Mouse (Mus musculus): ENCODE measurements around the gene Mcoln1. TPM values are rescaled to one million over a fixed set of nuclear protein-coding genes. Genes with fewer than 3 reads are reported as not detected.

Gene Mcoln1
- 50.8 and 53.3 TPM in 2 replicates for polyA plus RNA-seq (2015; fragmentation: Nextera tagmentation; extraction: Ambion mirVana)

- Histone ChIP-seq H3K4me1 (peaks cover 19% of the 10 kb centered on the region), H3K4me2 (peak within 1 kb of the TSS; percentile 72), H3K27me3 (no peaks in the 10 kb centered on the region), H3K9me3 (no peaks in the 10 kb centered on the region), H3K9ac (peak within 1 kb of the TSS; percentile 89), H3K4me3 (peak within 1 kb of the TSS; percentile 88), H3K27ac (peak within 1 kb of the TSS; percentile 95), H3K36me3 (peaks cover 29% of the 10 kb centered on the region)
- ATAC-seq (ENCODE audit: insufficient number of reproducible peaks, low FRiP score, low TSS enrichment, low read depth) = peak; percentile 86
- WGBS = under 1% methylated on average over 67 of the region's 70 CpGs
Observed at GRCm38 (mm10) chr8:3500235-3501090, at the start of gene Mcoln1. Gene Mcoln1 (plus strand): TSS chr8:3500457.

GRCm38 (mm10) chr8:3450670-3451069 is 49.6 kb upstream of the Mcoln1 start:
- H3K9ac ChIP-seq = no peak overlapping the region
- WGBS = 32% methylated on average over 5 of the region's 5 CpGs
- no peak overlapping the region for H3K4me2 ChIP-seq
- no peaks in the 10 kb centered on the region for H3K27me3 ChIP-seq
- no peak overlapping the region for H3K27ac ChIP-seq
- no peak overlapping the region for H3K4me3 ChIP-seq
- H3K9me3 ChIP-seq = no peaks in the 10 kb centered on the region
- no peak for ATAC-seq (ENCODE audit: insufficient number of reproducible peaks, low FRiP score, low TSS enrichment, low read depth)
- H3K36me3 ChIP-seq = peaks cover 92% of the 10 kb centered on the region
- H3K4me1 ChIP-seq = no peaks in the 10 kb centered on the region

GRCm38 (mm10) chr8:3451992-3452391 is 48.3 kb upstream of the Mcoln1 start:
- H3K4me3 ChIP-seq = no peak overlapping the region
- no peak overlapping the region for H3K9ac ChIP-seq
- no peaks in the 10 kb centered on the region for H3K4me1 ChIP-seq
- peaks cover 94% of the 10 kb centered on the region for H3K36me3 ChIP-seq
- H3K27ac ChIP-seq = no peak overlapping the region
- H3K9me3 ChIP-seq = no peaks in the 10 kb centered on the region
- ATAC-seq (ENCODE audit: insufficient number of reproducible peaks, low FRiP score, low TSS enrichment, low read depth) = no peak
- 96% methylated on average over 25 of the region's 25 CpGs for whole genome bisulfite sequencing
- no peaks in the 10 kb centered on the region for H3K27me3 ChIP-seq
- no peak overlapping the region for H3K4me2 ChIP-seq

GRCm38 (mm10) chr8:3463248-3463647 is 37.0 kb upstream of the Mcoln1 start:
- H3K4me3 ChIP-seq = no peak overlapping the region
- no peak for ATAC-seq (ENCODE audit: insufficient number of reproducible peaks, low FRiP score, low TSS enrichment, low read depth)

GRCm38 (mm10) chr8:3464309-3464708 is 35.9 kb upstream of the Mcoln1 start:
- H3K27ac ChIP-seq = 0 out of 2 replicates have a peak overlapping the region, but pooled peaks have one; percentile 11
- 0 out of 2 replicates have a peak, but pooled peaks cover 8% of the 10 kb centered on the region for H3K36me3 ChIP-seq
- H3K9ac ChIP-seq = no peak overlapping the region
- H3K9me3 ChIP-seq = no peaks in the 10 kb centered on the region
- 50% methylated on average over 5 of the region's 5 CpGs for WGBS
- no peak overlapping the region for H3K4me2 ChIP-seq
- no peaks in the 10 kb centered on the region for H3K27me3 ChIP-seq
- no peak overlapping the region for H3K4me3 ChIP-seq
- no peak for ATAC-seq (ENCODE audit: insufficient number of reproducible peaks, low FRiP score, low TSS enrichment, low read depth)
- peaks cover 8% of the 10 kb centered on the region; the same call in 1 of the 2 replicates for H3K4me1 ChIP-seq

More at GRCm38 (mm10) chr8:3463248-3463647, 37.0 kb upstream of the Mcoln1 start:
- Histone ChIP-seq H3K27me3 (no peaks in the 10 kb centered on the region), H3K36me3 (peaks cover 17% of the 10 kb centered on the region; the same call in 1 of the 2 replicates), H3K27ac (no peak overlapping the region), H3K9ac (no peak overlapping the region), H3K4me1 (peaks cover 8% of the 10 kb centered on the region; the same call in 1 of the 2 replicates), H3K4me2 (no peak overlapping the region), H3K9me3 (no peaks in the 10 kb centered on the region)
- 85% methylated on average over 2 of the region's 2 CpGs for WGBS

GRCm38 (mm10) chr8:3467006-3467885 is 33.0 kb upstream of the Mcoln1 start, which contains the start of gene Pex11g:
Gene Pex11g (minus strand): TSS chr8:3467680.
- peak; percentile 85 for ATAC-seq (ENCODE audit: insufficient number of reproducible peaks, low FRiP score, low TSS enrichment, low read depth)
- Histone ChIP-seq H3K9ac (peak within 1 kb of the TSS; percentile 45), H3K4me2 (peak within 1 kb of the TSS; percentile 75), H3K4me3 (peak within 1 kb of the TSS; percentile 56), H3K27me3 (no peaks in the 10 kb centered on the region), H3K36me3 (no peaks in the 10 kb centered on the region), H3K4me1 (peaks cover 8% of the 10 kb centered on the region; the same call in 1 of the 2 replicates), H3K9me3 (no peaks in the 10 kb centered on the region), H3K27ac (peak within 1 kb of the TSS; percentile 82)
- 6% methylated on average over 32 of the region's 32 CpGs for WGBS

GRCm38 (mm10) chr8:3467886-3468545 is 32.2 kb upstream of the Mcoln1 start:
- Histone ChIP-seq H3K4me1 (peaks cover 8% of the 10 kb centered on the region; the same call in 1 of the 2 replicates), H3K9ac (peak overlapping the region; percentile 45; the same call in 1 of the 2 replicates), H3K9me3 (no peaks in the 10 kb centered on the region), H3K4me3 (peak overlapping the region; percentile 56), H3K27me3 (no peaks in the 10 kb centered on the region), H3K4me2 (peak overlapping the region; percentile 75), H3K27ac (peak overlapping the region; percentile 82), H3K36me3 (no peaks in the 10 kb centered on the region)
- WGBS = 54% methylated on average over 9 of the region's 9 CpGs
- no peak for ATAC-seq (ENCODE audit: insufficient number of reproducible peaks, low FRiP score, low TSS enrichment, low read depth)

- 94% methylated on average over 1 of the region's 1 CpGs for WGBS
- no peak overlapping the region for H3K4me3 ChIP-seq
- no peak overlapping the region for H3K4me2 ChIP-seq
- peaks cover 8% of the 10 kb centered on the region; the same call in 1 of the 2 replicates for H3K4me1 ChIP-seq
- H3K27me3 ChIP-seq = no peaks in the 10 kb centered on the region
- no peak overlapping the region for H3K27ac ChIP-seq
- no peak overlapping the region for H3K9ac ChIP-seq
- no peak for ATAC-seq (ENCODE audit: insufficient number of reproducible peaks, low FRiP score, low TSS enrichment, low read depth)
- no peaks in the 10 kb centered on the region for H3K9me3 ChIP-seq
- no peaks in the 10 kb centered on the region for H3K36me3 ChIP-seq
Observed at GRCm38 (mm10) chr8:3468838-3469237, 31.4 kb upstream of the Mcoln1 start.

- Histone ChIP-seq H3K9ac (no peak within 1 kb of the TSS), H3K4me3 (no peak within 1 kb of the TSS), H3K9me3 (no peaks in the 10 kb centered on the region), H3K4me2 (no peak within 1 kb of the TSS), H3K36me3 (no peaks in the 10 kb centered on the region), H3K27me3 (peaks cover 5% of the 10 kb centered on the region; the same call in 1 of the 2 replicates), H3K27ac (no peak within 1 kb of the TSS), H3K4me1 (peaks cover 8% of the 10 kb centered on the region; the same call in 1 of the 2 replicates)
- no peak for ATAC-seq (ENCODE audit: insufficient number of reproducible peaks, low FRiP score, low TSS enrichment, low read depth)
Observed at GRCm38 (mm10) chr8:3470562-3470961, 29.7 kb upstream of the Mcoln1 start, which contains the start of gene Tex45. Gene Tex45 (plus strand): TSS chr8:3470862.

- peak overlapping the region; percentile 20 for H3K4me3 ChIP-seq
- no peak overlapping the region for H3K9ac ChIP-seq
- no peaks in the 10 kb centered on the region for H3K9me3 ChIP-seq
- H3K4me2 ChIP-seq = peak overlapping the region; percentile 42
- no peak overlapping the region for H3K27ac ChIP-seq
- no peak for ATAC-seq (ENCODE audit: insufficient number of reproducible peaks, low FRiP score, low TSS enrichment, low read depth)
- WGBS = 24% methylated on average over 37 of the region's 37 CpGs
- peaks cover 12% of the 10 kb centered on the region for H3K27me3 ChIP-seq
- 0 out of 2 replicates have a peak, but pooled peaks cover 3% of the 10 kb centered on the region for H3K4me1 ChIP-seq
- no peaks in the 10 kb centered on the region for H3K36me3 ChIP-seq
Observed at GRCm38 (mm10) chr8:3475715-3476429, 24.4 kb upstream of the Mcoln1 start.

Measured in limb, embryonic 15.5 days (tissue).